Mouse (Mus musculus) ES-Bruce4 (cell line): ENCODE measurements around the gene Pde5a.

Experiments
- CTCF ChIP-seq: IDR thresholded peaks from one replicate; pipeline ENCODE4 v1.8.1; 2011; ENCODE audit warnings: low read depth, low read length
- POLR2A ChIP-seq: IDR thresholded peaks from one replicate; pipeline ENCODE4 v1.8.1; 2011; ENCODE audit warnings: low read length; ENCODE audit not compliant: insufficient read depth

- TF ChIP-seq CTCF (no peak), POLR2A (no peak)
These were observed 46.4 kb upstream of the Pde5a start for GRCm38 (mm10) chr3:122682352-122682751.
